In the genomic region with DNA sequence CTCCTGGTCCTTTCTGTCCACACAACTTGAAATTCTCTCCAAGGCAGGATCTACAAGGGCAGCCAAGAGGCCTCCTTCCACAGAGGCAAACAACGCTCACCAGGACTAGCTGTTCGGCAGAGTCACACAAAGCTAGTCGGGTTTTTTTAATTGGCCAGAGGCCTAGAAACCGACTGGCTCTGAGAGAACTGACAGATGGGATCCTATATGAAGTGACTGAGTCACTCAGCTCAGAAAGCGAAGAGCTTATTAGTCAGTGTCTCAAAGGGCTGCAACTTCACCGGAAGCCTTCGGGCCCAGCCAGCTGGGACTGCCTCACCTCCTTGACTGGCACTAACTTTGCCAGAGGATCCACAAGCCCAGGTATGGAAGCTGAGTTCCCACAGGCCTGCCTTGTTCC, we compare ENCODE assay signal across 9 mouse cellular contexts. TPM values are rescaled to one million over a fixed set of nuclear protein-coding genes. Genes with fewer than 3 reads are reported as not detected.
DNase-seq lines count a peak whose midpoint lies in the region; ATAC-seq and TF ChIP-seq lines count a peak whose summit lies in the region.
"Had no signal": no experiment of that assay in that cellular context is flagged by ENCODE, and none has a peak within 500 bp of the region (broad histone marks: within the 10 kb centered on the region; RNA-seq: fewer than 3 reads in every experiment).

No protein-coding gene starts in this region.

- no peaks in the 10 kb centered on the region for H3K9me3 ChIP-seq in hindbrain, embryonic 13.5 days
- no peaks in the 10 kb centered on the region for H3K9me3 ChIP-seq in hindbrain, embryonic 10.5 days

- peak overlapping the region; percentile 23; the same call in 1 of the 2 replicates for H3K27ac ChIP-seq in hindbrain, embryonic 13.5 days
- no peak overlapping the region; the same call in 1 of the 2 replicates for H3K27ac ChIP-seq in hindbrain, embryonic 10.5 days
- H3K27ac ChIP-seq: heart, adult 2 months had no signal

- H3K4me1 ChIP-seq in hindbrain, embryonic 13.5 days (replicated peaks), result peaks cover 24% of the 10 kb centered on the region
- peaks cover 43% of the 10 kb centered on the region for H3K4me1 ChIP-seq in hindbrain, embryonic 10.5 days (replicated peaks)

- H3K27me3 ChIP-seq in hindbrain, embryonic 13.5 days, result peaks cover 10% of the 10 kb centered on the region; the same call in 1 of the 2 replicates
- peaks cover 5% of the 10 kb centered on the region; the same call in 1 of the 2 replicates for H3K27me3 ChIP-seq in hindbrain, embryonic 10.5 days (ENCODE audit: insufficient read depth, poor library complexity, severe bottlenecking)
- H3K27me3 ChIP-seq in myocyte (ENCODE audit: control insufficient read depth, insufficient read depth, insufficient read length), result peaks cover 34% of the 10 kb centered on the region

- ATAC-seq in hindbrain, embryonic 13.5 days (ENCODE audit: low FRiP score), result no peak
- no peak for ATAC-seq in monocyte, adult 5-6 weeks (replicated peaks; ENCODE audit: insufficient number of reproducible peaks, low FRiP score, low TSS enrichment, poor library complexity, severe bottlenecking)

- H3ac ChIP-seq in myocyte (ENCODE audit: control insufficient read depth, insufficient read length), result no peak overlapping the region

- no peak for TF ChIP-seq POLR2A in myocyte (IDR thresholded peaks at IDR 0.05; ENCODE audit: insufficient read length, low read depth)

- no peak overlapping the region for H3K9ac ChIP-seq in hindbrain, embryonic 13.5 days

- no peak for DNase-seq in hindbrain, embryonic 10.5 days (ENCODE audit: low spot score)
- DNase-seq in brain, embryonic 18.5 days (ENCODE audit: low read depth, low spot score), result peak; percentile 62
- peak; percentile 80 for DNase-seq in layer of hippocampus, adult 11-12 months (ENCODE audit: low spot score)
- DNase-seq in urinary bladder, postnatal 36 days (ENCODE audit: low spot score in 2 of 2), result no peak
- no peak for DNase-seq in embryo, embryonic 9.5 days (ENCODE audit: extremely low spot score)
- DNase-seq: heart, adult 2 months had no signal

- 52% methylated on average over 7 of the region's 7 CpGs for WGBS in hindbrain, embryonic 13.5 days
- WGBS in hindbrain, embryonic 10.5 days, result 74% methylated on average over 7 of the region's 7 CpGs

- H3K4me3 ChIP-seq in hindbrain, embryonic 13.5 days, result no peak overlapping the region
- no peak overlapping the region for H3K4me3 ChIP-seq in hindbrain, embryonic 10.5 days
- no peak overlapping the region for H3K4me3 ChIP-seq in myocyte
- H3K4me3 ChIP-seq: heart, adult 2 months had no signal

- no peaks in the 10 kb centered on the region for H3K36me3 ChIP-seq in hindbrain, embryonic 13.5 days
- H3K36me3 ChIP-seq in hindbrain, embryonic 10.5 days, result no peaks in the 10 kb centered on the region
- no peaks in the 10 kb centered on the region for H3K36me3 ChIP-seq in myocyte (ENCODE audit: control insufficient read depth, insufficient read depth)

- H3K4me2 ChIP-seq in hindbrain, embryonic 13.5 days, result no peak overlapping the region
- peak overlapping the region; percentile 40 for H3K4me2 ChIP-seq in myocyte (ENCODE audit: low read depth)

- H3K79me2 ChIP-seq in myocyte (ENCODE audit: control insufficient read depth, insufficient read depth), result no peaks in the 10 kb centered on the region

TF ChIP-seq in myocyte, 11 proteins besides CTCF, POLR2A, EP300 and RAD21:
- TF ChIP-seq CEBPB (IDR thresholded peaks at IDR 0.05; ENCODE audit: insufficient read depth, poor library complexity, severe bottlenecking), result no peak
- TF ChIP-seq USF1 (IDR thresholded peaks at IDR 0.05; ENCODE audit: low read depth), result no peak
- no peak for TF ChIP-seq POLR2AphosphoS2 (IDR thresholded peaks at IDR 0.05; ENCODE audit: insufficient read length, low read depth)
- no peak for TF ChIP-seq MYOG (IDR thresholded peaks at IDR 0.05; ENCODE audit: control insufficient read depth in 1 of 3, insufficient read depth in 1 of 3, insufficient read length in 2 of 3, low read depth in 2 of 3)
- TF ChIP-seq MAX (IDR thresholded peaks at IDR 0.05; ENCODE audit: low read depth), result no peak
- no peak for TF ChIP-seq SRF (IDR thresholded peaks at IDR 0.05; ENCODE audit: control insufficient read depth, insufficient read length, low read depth)
- TF ChIP-seq TCF12 (IDR thresholded peaks at IDR 0.05; ENCODE audit: insufficient read depth, poor library complexity, severe bottlenecking), result no peak
- TF ChIP-seq MYOD1 (IDR thresholded peaks at IDR 0.05; ENCODE audit: control insufficient read depth in 1 of 3, insufficient read length in 2 of 3, low read depth in 2 of 3), result no peak
- no peak for TF ChIP-seq E2F4 (IDR thresholded peaks at IDR 0.05; ENCODE audit: insufficient read depth)
- no peak for TF ChIP-seq REST (IDR thresholded peaks at IDR 0.05; ENCODE audit: insufficient read depth, insufficient read length)
- no peak for TF ChIP-seq TCF3 (IDR thresholded peaks at IDR 0.05; ENCODE audit: insufficient read length, low read depth)

RNA-seq across cellular contexts. Expression of a gene that starts 55.5 kb away (rescaled TPM):
- 14.3 and 16.1 TPM in 2 replicates for polyA plus RNA-seq in hindbrain, embryonic 13.5 days (2015; fragmentation: Nextera tagmentation; extraction: Ambion mirVana)
- polyA plus RNA-seq in hindbrain, embryonic 10.5 days (2016; fragmentation: Nextera tagmentation; extraction: Ambion mirVana), result 13.5 and 16.0 TPM in 2 replicates
- 74.5 TPM for polyA plus RNA-seq in myocyte (2012; fragmentation: generic; extraction: Trizol)
- total RNA-seq in monocyte, adult 5-6 weeks (2017), result 62.3 to 108 TPM (median 83.0 TPM) in 3 replicates

Comparison
In these comparisons a context has a peak if more than half of its experiments do, and no peak if none do; other contexts are left out.
1. DNase-seq: peak in brain, embryonic 18.5 days (single experiment) and layer of hippocampus, adult 11-12 months (single experiment); none in hindbrain, embryonic 10.5 days (single experiment), urinary bladder, postnatal 36 days (0 of 2) and embryo, embryonic 9.5 days (single experiment).